Mouse (Mus musculus): ENCODE data around the gene Gm20532.

The Gm20532 gene

GRCm38 (mm10) chr2:26622984-26623383 lies 36.5 kb downstream of the Gm20532 start:
- DNase-seq (ENCODE audit: low spot score): no peak

- no peak for DNase-seq (ENCODE audit: low spot score)
Measured at GRCm38 (mm10) chr2:26625419-26625818, 39.0 kb downstream of the Gm20532 start.

- no peak for DNase-seq (ENCODE audit: low spot score)
Measured at GRCm38 (mm10) chr2:26626081-26626480, 39.6 kb downstream of the Gm20532 start.

- peak; percentile 88 for DNase-seq (ENCODE audit: low spot score)
Measured at GRCm38 (mm10) chr2:26627921-26628739, 41.7 kb downstream of the Gm20532 start, which contains the start of gene Fam69b. Gene Fam69b, plus strand, starts transcription at chr2:26628457.

- no peak for DNase-seq (ENCODE audit: low spot score)
Measured at GRCm38 (mm10) chr2:26628792-26629437, 42.5 kb downstream of the Gm20532 start.

GRCm38 (mm10) chr2:26632541-26633395 lies 46.3 kb downstream of the Gm20532 start:
- no peak for DNase-seq (ENCODE audit: low spot score)

- DNase-seq (ENCODE audit: low spot score): no peak
Measured at GRCm38 (mm10) chr2:26633953-26634530, 47.6 kb downstream of the Gm20532 start.

- DNase-seq (ENCODE audit: low spot score): no peak
Measured at GRCm38 (mm10) chr2:26634629-26635488, 48.4 kb downstream of the Gm20532 start.

GRCm38 (mm10) chr2:26635489-26636324 lies 49.3 kb downstream of the Gm20532 start:
- DNase-seq (ENCODE audit: low spot score): no peak

- no peak for DNase-seq (ENCODE audit: low spot score)
Measured at GRCm38 (mm10) chr2:26636325-26636635, 49.8 kb downstream of the Gm20532 start.

- no peak for DNase-seq (ENCODE audit: low spot score)
Measured at GRCm38 (mm10) chr2:26637316-26637932, 51.0 kb downstream of the Gm20532 start.

GRCm38 (mm10) chr2:26638039-26638438 lies 51.6 kb downstream of the Gm20532 start:
- no peak for DNase-seq (ENCODE audit: low spot score)

- DNase-seq (ENCODE audit: low spot score): no peak
Measured at GRCm38 (mm10) chr2:26638572-26638971, 52.1 kb downstream of the Gm20532 start.

GRCm38 (mm10) chr2:26639083-26639482 lies 52.6 kb downstream of the Gm20532 start:
- no peak for DNase-seq (ENCODE audit: low spot score)

- peak; percentile 99 for DNase-seq (ENCODE audit: low spot score)
Measured at GRCm38 (mm10) chr2:26639838-26640830, 53.7 kb downstream of the Gm20532 start.

GRCm38 (mm10) chr2:26641006-26641647 lies 54.7 kb downstream of the Gm20532 start:
- no peak for DNase-seq (ENCODE audit: low spot score)

- DNase-seq (ENCODE audit: low spot score): peak; percentile 65
Measured at GRCm38 (mm10) chr2:26643942-26644341, 57.5 kb downstream of the Gm20532 start.
